Mouse (Mus musculus) pancreas, adult 10 weeks (tissue): ENCODE measurements around the gene Slc6a4. TPM values are rescaled to one million over a fixed set of nuclear protein-coding genes. Genes with fewer than 3 reads are reported as not detected.

ENCODE experiments used
- polyA plus RNA-seq: library from polyadenylated mRNA; stranded (reverse); fragments of 350-450 nt; fragmentation: Illumina TruSeq; extraction: RNeasy Lipid Tissue Mini Kit (QIAGEN cat#74804); gene quantifications from one replicate; pipeline ENCODE4 v1.2.3, GENCODE M21; 2015; ENCODE audit warnings: low read depth, low replicate concordance; ENCODE audit not compliant: insufficient read depth

Slc6a4 gene
- 0.59 TPM for polyA plus RNA-seq

DNA sequence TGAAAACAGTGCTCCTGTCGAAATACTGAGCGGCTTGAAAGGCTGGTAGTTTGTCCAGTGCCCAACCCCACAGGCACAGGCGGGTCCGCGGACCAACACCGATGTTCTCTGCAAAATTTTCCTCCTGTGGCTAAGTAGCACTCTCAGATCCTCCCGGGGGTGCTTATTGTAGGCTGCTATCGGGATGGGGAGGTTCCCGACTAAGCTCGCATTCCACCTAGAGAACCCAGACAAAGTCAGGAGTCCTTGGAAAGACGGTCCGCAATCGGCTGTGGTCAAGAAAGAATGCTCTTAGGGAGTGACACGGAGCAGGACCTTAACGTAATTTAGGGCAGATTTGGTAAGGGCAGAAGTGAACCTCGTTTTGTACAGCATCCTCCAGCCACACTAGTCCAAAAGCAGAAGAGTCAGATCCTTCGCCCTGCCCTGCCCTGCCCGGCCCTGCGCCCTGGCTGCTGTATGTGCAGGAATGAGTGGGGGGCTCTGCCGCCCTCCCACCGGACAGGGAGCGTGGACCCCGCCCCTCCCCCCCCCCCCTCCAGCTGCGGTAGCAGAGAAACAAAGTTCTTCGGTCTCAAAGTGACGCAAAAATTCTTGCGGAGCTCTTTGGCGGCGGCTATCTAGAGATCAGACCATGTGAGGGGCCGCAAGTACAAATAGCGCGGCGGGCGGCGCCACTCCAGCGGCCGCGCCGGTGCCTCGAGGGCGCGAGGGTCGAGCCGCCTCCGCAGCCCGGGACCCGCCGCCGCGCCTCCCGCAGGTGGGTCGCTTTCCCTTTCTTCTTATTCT lies at the start of gene Slc6a4:
Slc6a4 (plus strand) TSS at position 688 of the 789 bp plus-strand sequence.

DNA sequence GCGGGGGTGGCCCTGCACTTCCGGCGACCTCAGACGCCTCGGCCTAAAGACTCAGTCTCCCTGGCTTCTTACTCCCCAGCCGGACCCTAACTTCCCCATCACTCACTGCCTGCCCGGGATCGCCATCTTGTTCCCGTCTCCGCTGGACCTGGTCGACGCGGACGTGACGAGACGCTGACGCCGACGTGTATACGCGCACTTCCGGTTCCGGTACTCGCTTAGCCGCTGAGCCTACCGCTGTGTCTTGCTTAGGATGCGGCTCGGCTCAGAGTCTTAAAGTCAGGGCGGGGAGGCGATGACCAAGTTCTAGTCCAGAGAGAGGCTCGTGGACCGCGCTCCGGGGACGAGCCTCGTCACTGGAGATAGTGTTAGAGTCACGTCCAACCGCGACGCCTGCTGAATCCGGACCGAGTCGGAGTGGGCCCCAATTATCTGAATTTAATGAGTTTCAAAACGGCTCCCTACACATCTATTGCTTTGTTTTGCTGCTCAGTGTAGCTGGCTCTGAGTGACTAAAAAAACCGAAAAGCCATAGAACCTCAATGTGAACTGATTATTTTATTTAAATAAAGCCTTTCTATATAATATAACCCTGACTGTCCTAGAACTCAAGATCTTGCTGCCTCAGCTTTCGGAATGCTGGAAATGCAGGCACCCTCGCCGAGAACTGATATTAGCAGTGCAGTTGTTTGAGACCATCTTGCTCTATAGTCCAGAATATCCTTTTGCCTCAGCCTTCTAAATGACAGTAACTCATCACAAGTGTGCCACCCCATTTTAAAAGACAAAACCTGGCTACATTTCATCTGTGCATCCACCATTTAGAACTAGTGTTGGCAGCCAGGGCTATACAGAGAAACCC lies 80.1 kb downstream of the Slc6a4 start, which contains the start of gene Nsrp1:
Nsrp1 (minus strand) TSS at position 163 of the 862 bp plus-strand sequence.

Other genes starting within 250 kb of the Slc6a4 start
- 6.2 TPM for gene Gosr1, start 235.0 kb upstream of the Slc6a4 start, polyA plus RNA-seq
- gene Cpd, start 151.6 kb upstream of the Slc6a4 start, polyA plus RNA-seq = 10.5 TPM
- gene Tmigd1, start 96.4 kb upstream of the Slc6a4 start, polyA plus RNA-seq = not detected
- gene Blmh, start 73.8 kb upstream of the Slc6a4 start, polyA plus RNA-seq = 7.2 TPM
- gene Nsrp1, start 79.8 kb downstream of the Slc6a4 start, polyA plus RNA-seq = 5.5 TPM
- gene Efcab5, start 190.4 kb downstream of the Slc6a4 start, polyA plus RNA-seq = not detected
- 3.8 TPM for gene Ssh2, start 217.7 kb downstream of the Slc6a4 start, polyA plus RNA-seq